Mouse (Mus musculus) layer of hippocampus, adult 8-10 months (tissue): ENCODE results near the gene Nudcd2. TPM values are rescaled to one million over a fixed set of nuclear protein-coding genes. Genes with fewer than 3 reads are reported as not detected.
A peak's percentile ranks its signal among the peaks of the same experiment; 100 is the strongest.
"Not testable (repeated sequence)": the region's sequence is repeated elsewhere in the genome, so short reads cannot be mapped to it uniquely, and the experiment has no call there.

Experiments used
- DNase-seq, 2 experiments: peaks; one replicate each; pipeline ENCODE4 v3.0.0; 2022; ENCODE audit warnings: low spot score in 2 of 2
- total RNA-seq, 4 experiments: library from RNA; stranded (reverse); gene quantifications; 2 replicates each; pipeline ENCODE4 v1.2.4; 2022

Nudcd2 gene
- total RNA-seq = 10 to 100 TPM; 16.7 to 21.6 (median 18.3) TPM

DNA sequence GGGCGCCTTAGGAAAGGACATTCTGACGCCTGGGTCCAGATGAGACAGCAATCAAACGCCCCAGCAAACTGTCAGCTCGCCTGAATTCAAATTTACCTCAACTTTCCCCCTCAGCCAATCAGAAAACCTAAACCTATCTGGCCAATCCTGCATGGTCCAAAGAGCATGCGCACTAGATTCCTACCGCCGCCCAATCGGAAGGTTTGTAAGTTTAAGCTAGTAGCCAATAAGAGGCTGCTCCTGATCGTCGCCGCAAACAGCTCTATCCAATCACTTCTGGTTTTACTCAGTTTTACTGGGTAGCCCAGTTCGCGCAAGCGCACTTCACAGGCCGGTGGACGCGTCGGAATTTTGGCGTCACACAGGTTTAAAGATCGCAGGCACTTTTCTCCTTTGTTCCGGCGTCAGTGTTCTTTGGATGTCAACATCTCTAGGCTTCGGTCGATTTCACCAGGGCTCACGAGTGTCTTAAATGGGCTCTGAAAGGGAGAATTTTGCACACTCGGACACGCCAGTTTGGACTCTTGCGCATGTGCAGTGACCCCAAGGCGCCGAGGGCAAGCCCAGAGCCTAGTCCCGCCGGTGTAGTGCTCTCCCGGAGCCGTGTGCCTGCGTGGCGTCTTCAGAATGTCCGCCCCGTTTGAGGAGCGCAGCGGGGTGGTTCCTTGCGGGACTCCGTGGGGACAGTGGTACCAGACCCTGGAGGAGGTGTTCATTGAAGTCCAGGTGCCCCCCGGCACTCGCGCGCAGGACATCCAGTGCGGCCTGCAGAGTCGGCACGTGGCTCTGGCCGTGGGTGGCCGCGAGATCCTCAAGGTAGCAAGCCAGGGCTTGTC lies at the start of gene Nudcd2, which contains the start of gene Hmmr:
TSS of gene Nudcd2 (plus strand) at position 329 of the 836 bp plus-strand sequence.
TSS of gene Hmmr (minus strand) at position 84 of the 836 bp plus-strand sequence.
- peak; percentile 97 for DNase-seq

GRCm38 (mm10) chr11:40690444-40691127 lies 42.9 kb upstream of the Nudcd2 start:
- no peak for DNase-seq

- no peak for DNase-seq
Measured at GRCm38 (mm10) chr11:40692101-40692509, 41.4 kb upstream of the Nudcd2 start.

DNA sequence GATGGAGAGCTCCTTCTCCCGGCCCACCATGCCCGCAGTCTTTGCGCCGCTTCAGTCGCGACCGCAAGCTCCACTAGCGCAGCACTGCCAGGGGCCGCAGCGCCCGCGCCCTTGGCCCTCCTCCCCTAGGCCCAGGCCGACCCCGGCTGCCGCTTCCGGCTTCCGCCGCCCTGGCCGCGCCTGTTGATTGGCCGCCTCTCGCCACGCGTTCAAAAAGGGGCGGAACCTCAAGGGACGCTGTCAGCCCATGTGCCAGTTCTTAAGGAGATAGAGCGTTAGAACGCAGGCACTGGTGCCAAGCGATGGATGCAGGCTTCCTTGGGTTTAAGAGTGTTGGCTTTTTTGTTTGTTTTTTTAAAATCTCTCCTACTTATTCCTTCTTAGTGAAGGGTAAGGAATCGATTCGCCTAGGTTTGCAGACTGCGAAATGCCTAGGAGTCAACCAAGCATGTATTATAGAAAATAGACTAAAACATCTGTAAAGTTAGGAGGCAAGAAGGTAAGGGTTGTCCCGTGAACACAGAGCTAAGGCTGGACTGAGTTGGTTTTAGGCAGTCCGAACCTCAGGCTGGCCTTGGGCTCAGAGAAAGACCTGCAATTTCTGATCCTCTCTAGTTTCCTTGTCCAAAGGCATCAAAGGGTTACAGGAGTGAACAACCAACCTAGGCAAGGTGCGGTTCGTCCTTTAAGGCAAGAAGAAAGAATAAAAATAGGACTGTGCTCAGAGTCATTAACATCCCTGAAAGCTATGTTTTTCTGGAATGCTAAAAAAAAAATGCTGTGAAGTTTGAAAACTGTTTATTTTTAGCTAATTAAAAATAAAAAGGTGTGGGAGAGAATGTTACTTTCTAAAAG lies 40.7 kb upstream of the Nudcd2 start:
- DNase-seq = peak; percentile 91

DNA sequence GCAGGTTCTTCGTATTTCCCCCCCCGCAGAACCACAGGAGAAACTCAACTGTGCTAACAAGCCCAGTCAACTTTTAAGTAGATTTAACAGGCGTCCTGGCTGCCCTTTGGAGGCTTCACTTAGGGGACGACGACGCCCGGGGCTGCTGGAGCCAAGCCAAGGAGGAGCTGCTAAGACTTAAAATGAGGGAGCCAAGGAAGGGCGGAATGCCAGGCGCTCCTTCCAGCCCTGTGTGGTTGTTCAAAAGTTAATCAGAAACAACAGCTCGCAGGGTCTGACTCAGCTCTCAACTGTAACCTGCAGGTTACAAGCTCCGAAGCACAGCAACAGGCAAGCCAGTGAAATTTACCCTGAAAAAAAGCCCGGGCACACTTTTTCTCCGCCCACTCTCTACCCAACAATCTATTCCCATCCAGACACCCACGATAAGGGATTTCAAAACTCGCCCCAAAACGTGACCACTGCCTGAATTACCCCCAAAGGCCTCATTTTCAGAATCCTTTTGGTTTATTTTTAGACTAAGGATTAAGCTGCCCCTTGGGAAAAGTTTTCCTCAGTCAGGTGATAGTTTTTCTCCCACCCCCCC lies 40.0 kb upstream of the Nudcd2 start:
- DNase-seq = peak; percentile 28 to 38

DNA sequence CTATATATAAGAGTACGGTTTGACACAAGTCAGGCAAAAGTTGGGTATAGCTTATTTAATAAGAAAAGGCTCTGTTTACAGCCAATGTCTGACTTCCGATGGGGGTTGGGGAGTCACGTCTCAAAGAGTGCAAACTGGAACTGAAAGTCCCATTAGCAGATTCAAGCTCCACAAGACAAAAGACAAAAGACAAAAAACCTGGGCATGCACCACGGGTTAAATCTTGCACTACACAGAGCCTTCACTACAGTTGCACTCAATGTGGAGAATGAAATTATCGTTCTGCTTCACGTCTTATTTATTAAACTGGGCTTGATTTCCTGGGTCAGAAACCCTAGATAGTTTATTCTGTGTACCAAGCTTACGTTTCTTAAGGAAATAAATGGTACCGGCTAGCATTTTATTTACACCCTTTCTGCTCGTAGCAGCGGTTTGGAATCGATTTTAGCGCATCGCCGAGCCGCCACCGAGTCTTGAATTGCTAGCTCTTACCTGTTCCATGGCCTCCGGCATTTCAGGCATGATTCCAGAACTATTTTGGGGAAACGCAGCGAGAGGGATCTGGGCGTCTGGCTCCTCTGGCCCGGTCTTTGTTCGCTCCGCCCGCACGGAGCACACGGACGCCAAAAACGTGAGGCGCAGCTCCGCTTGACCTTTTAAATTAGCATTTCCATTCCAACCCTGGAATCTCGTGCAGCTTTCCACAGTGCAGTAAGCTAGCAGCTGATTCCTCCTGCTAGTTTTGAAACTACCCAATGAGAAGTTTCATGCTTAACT lies 39.0 kb upstream of the Nudcd2 start:
- peak; percentile 22 to 33 for DNase-seq

DNA sequence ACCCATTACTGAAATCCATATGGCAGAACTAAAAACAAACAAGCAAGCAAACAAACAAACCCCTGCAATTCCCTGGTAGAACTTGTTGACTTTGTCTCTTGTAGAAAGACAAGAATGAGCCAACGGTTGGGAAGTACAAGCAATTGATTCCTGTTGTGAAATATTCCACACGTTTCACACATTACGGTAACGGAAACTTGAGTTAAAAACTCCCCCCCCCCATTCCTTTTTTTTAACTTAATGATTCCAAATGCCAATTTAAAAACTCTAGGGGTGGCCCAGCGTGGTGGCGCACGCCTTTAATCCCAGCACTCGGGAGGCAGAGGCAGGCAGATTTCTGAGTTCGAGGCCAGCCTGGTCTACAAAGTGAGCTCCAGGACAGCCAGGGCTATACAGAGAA lies 38.4 kb upstream of the Nudcd2 start, which contains the start of gene Mat2b:
TSS of gene Mat2b (minus strand) at position 101 of the 400 bp plus-strand sequence.
- no peak for DNase-seq

- DNase-seq = not testable (repeated sequence)
Measured at GRCm38 (mm10) chr11:40709899-40710298, 23.6 kb upstream of the Nudcd2 start.

DNA sequence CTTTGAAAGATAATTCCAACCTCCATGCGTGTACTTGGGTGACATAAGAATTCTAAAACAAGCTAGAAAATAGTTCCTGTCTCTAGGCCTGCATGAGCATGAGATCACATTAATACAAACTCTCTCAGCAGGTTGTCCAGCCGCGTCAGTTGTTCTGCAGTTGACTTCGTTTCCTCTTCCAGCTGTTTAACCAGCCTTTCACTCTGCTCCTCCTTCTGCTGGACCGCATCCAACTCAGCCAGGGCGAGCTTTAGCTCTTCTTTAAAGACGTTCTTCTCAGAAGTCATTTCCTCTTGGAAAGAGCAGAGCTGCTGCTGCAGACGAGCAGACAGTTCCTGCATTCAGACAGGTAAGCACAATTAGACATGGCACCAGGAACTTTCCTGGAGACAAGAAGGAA lies 19.6 kb upstream of the Nudcd2 start:
- no peak for DNase-seq

- DNase-seq = no peak
Measured at GRCm38 (mm10) chr11:40715524-40715923, 17.9 kb upstream of the Nudcd2 start.

GRCm38 (mm10) chr11:40718324-40718723 lies 15.1 kb upstream of the Nudcd2 start:
- DNase-seq = no peak

DNA sequence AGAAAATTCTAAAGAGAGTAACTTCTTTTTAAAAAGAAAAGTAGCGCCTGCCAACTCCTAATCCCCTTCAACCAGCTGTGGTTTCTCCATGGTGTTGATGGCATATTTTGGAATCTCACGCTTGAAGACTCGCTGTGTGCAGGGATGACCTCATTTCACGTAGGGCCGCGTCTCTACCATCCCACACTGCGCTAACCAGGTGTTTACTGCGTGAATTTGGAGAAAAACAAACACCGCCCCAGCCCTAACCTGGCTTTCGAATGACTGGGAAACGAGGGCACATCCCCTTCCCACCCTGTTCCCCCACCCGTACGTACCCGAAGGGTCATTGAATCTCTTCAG lies 499 bp upstream of the Nudcd2 start:
- no peak for DNase-seq

DNA sequence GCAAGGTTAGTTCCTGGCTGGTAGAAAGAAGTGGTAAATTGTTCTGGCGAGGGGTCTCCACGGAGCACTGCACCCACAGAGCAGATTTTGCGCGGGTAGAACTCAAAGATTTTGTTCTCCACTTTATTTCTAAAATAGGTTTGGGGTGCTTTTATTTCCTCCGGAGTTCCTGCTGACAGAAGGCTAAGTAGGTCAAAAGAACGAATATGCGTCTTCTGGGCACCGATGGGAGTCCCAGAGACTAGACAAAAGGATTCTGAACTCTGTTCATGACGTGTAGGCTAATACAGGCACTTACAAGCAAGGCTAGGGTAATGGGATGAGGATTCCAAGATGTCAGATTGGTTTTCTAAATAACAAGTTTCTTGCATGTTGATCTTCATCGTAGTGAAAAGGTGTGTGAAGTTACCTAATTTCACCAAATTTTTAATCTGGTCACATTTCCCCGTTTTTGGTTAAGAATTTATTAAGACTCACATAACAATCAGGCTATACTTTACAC lies 835 bp downstream of the Nudcd2 start:
- DNase-seq = no peak

DNA sequence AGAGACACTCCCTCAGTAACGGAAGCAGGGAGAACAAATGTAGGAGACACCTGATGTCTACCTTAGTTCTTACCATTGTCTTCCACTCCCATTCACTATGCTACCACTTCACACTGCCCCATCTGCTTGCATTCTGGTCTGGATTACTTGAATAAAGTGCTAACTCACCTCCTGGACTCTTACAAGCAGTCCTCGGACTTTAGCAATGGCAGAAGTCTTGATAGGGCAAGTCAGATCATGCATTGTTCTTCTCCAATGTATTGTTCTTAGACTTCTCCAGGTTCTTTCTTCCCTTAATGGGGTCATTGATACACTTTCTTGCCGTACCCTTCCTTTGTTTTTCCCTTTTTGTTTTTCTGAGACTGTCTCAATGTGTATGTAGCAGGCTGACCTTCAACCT lies 3.9 kb downstream of the Nudcd2 start:
- DNase-seq = no peak

GRCm38 (mm10) chr11:40741605-40742262 lies 8.3 kb downstream of the Nudcd2 start:
- no peak for DNase-seq

- no peak for DNase-seq
Measured at GRCm38 (mm10) chr11:40744348-40744747, 10.9 kb downstream of the Nudcd2 start.

GRCm38 (mm10) chr11:40746361-40746760 lies 12.9 kb downstream of the Nudcd2 start:
- DNase-seq = no peak

- no peak for DNase-seq
Measured at GRCm38 (mm10) chr11:40747716-40748115, 14.2 kb downstream of the Nudcd2 start.

- DNase-seq = no peak
Measured at GRCm38 (mm10) chr11:40753836-40754235, 20.4 kb downstream of the Nudcd2 start.

DNA sequence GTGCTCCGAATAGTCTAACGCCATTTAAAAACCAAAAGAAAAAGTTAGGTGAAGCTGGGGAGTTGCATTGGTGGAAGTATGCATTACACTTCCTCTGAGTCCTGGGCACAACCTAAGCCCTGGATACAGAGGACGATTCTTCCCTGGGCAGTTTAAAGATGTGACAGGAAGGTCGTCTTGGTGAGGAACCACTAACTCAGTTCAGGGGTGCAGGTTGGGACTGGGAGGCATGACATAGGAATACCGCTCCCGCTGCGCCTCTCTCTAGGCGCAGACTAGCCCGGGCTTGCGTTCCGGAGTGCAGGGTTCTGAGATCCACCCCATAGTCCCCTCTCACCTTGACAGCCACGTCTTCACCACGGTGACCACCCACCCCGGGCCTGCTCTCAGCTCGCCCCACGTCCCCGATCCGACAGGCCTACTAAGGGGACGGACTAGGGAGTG lies 21.2 kb downstream of the Nudcd2 start:
- DNase-seq = no peak
